Mouse (Mus musculus) adrenal gland (tissue): ENCODE data around the gene Pcsk7.

ENCODE experiments used
- intact Hi-C: fragments of 180-260 bp; cut with DNase I; formaldehyde crosslinking; loops from one replicate; pipeline ENCODE4 v1.15.1; 2025

The Pcsk7 gene

GRCm38 (mm10) chr9:45938088-45938487 is 31.8 kb downstream of the Pcsk7 start:
- intact Hi-C loops: no loop called here

GRCm38 (mm10) chr9:45938952-45939637 is 32.8 kb downstream of the Pcsk7 start:
- intact Hi-C loops: no loop called here

GRCm38 (mm10) chr9:45939794-45940193 is 33.5 kb downstream of the Pcsk7 start:
- intact Hi-C loops: no loop called here

- intact Hi-C loops: no loop called here
Observed at GRCm38 (mm10) chr9:45941329-45941888, 35.1 kb downstream of the Pcsk7 start.

DNA sequence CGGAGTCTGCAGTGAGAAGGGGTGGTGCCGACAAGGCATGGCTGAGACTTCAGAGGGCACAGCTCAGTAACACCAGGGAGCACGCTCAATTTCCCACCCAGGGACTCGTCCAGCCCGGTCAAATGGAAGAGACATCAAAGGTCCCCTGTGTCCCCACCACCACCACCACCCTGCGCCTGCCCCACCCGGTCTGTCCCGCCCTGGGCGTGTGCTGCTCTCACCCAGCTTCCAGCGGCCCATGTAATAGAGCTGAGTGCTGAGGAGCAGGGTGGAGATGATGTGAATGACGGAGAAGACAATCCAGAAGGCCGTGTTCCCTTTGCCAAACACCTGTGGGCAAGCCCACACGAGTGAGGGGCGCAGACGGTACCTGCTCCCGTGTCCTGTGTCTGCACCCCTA is 36.2 kb downstream of the Pcsk7 start:
- intact Hi-C loops: no loop called here

DNA sequence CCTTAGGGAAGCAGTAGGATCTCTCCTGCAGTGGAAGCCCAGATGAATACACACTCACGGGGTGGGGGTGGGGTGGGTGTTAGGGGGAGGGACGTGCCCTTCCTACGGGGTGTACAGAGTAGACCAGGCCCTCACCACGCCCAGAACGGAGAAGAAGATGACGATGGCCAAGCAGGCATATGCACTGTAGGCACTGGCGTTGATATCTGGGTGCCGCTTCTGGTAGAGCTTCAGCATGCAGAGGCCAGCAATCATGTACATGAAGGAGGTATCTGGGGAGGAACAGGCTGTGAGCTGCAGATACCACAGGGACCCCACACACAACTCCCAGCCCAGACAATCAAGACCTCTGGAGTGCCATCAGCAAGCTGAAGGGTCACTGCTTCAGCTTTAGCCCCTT is 36.6 kb downstream of the Pcsk7 start:
- intact Hi-C loops: no loop called here

DNA sequence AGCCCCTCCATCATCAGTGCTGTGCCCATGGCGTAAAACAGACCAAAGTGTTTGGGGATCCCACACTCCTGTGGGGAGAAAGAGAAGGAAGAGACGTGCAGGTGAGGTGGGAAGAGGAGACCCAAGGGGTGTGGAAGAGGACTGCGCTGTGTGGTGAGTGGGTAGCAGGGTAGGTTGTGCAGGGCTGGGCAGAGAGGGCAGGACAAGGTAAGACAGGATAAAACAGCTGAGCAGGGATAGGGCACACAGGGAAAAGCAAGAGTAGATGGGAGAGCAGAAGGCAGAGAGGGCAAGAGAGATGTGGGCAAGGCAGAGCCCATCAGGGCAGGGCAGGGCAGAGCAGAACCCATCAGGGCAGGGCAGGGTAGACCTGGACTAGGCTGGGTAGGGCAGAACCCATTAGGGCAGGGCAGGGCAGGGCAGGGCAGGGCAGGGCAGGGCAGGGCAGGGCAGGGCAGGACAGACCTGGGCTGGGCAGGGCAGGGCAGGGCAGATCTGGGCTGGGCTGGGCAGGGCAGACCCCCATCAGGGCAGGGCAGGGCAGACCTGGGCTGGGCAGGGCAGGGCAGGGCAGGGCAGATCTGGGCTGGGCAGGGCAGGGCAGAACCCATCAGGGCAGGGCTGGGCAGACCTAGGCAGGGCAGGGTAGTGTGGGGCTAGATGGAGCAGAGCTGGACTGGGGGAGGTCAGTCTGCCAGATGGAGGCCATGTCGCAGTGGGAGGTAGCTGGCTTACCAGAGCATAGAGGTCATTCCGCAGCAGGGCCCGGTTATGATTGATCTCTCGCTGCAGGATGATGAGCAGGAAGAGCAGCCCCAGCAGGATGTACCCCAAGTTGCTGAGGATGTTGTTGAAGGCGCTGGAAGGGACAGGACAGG is 37.6 kb downstream of the Pcsk7 start:
- intact Hi-C loops: no loop called here

DNA sequence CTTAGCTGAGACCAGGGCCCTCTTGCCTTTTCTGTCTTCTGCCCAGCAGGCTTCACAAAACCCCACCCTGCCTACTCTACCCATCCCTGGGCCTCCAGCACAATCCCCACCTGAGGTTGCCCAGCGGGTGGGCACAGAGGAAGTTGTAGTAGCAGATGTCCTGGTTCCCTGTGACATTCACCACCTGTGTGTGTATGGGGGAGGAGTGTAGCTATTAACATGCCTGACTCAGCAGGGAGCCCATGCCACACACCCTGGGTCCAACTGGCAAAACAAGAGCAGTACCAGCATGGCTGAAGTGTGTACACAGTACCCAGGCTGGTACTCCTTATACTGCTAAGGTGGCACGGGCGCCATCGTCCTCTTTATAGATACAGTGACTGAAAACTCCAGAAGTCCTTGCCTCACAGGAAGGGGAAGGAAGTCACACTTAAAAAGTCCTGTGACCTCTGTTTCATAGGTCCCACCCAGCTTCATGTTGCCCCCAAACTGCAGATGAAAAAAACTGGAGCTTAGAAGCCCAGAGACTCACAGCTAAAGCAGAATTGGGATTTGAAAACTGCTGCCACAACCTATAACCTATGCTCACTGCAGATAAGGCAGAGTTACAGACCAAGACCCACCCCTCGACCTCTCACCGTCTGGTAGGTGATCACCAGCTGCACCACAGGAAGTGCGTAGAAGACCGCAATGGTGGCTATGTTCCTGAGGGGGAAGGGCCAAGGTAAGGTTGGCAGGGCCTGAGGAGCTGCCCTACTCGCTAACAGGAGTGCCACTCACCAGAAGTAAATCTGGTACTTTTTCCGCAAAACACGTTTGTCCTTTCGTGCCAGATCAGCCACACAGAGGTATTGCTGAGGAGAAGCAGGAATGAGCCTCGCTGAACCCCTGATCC is 38.5 kb downstream of the Pcsk7 start:
- intact Hi-C loops: no loop called here

DNA sequence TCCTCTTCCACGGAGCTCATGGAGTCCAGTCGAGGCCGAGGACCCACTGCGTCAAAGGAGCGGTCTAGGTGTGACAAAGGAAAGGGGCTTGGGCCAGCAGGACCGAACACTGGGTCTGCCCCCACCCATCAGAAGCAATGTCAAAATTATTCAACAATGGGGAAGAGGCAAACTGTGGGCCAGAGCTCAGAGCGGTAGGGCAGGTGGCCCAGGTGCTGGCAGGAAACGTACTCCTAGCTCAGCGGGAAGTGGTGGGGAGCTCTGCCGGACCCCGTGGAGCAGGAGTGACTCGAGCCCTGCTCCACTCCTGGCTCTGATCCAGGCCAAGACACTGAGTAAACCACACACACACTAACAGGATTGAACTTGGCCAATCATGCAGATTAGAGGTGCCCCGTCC is 39.4 kb downstream of the Pcsk7 start:
- intact Hi-C loops: no loop called here

GRCm38 (mm10) chr9:45946182-45946871 is 40.0 kb downstream of the Pcsk7 start:
- intact Hi-C loops: no loop called here

GRCm38 (mm10) chr9:45946872-45947183 is 40.5 kb downstream of the Pcsk7 start:
- intact Hi-C loops: no loop called here

- intact Hi-C loops: no loop called here
Observed at GRCm38 (mm10) chr9:45952057-45952456, 45.8 kb downstream of the Pcsk7 start.

DNA sequence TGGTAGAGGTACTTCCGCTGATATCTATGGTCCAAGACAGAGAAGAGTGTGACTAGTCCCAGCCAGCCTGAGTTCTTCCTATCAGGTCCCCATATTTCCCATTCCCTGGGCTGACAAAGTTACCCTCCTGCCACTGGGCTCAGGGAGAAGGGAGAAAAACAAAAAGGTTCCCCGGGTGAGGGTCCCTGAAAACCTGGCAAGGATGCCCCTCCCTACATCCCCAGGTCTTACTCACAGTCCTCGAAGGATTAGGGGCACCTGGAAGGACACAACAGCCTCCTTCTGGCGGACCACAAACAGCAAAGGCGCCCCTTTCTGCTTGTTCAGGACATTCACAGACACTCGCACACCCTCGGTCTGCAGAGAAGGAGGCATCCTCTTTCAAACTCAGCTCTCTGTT is 46.6 kb downstream of the Pcsk7 start:
- intact Hi-C loops: no loop called here

GRCm38 (mm10) chr9:45953511-45954293 is 47.4 kb downstream of the Pcsk7 start:
- intact Hi-C loops: no loop called here

DNA sequence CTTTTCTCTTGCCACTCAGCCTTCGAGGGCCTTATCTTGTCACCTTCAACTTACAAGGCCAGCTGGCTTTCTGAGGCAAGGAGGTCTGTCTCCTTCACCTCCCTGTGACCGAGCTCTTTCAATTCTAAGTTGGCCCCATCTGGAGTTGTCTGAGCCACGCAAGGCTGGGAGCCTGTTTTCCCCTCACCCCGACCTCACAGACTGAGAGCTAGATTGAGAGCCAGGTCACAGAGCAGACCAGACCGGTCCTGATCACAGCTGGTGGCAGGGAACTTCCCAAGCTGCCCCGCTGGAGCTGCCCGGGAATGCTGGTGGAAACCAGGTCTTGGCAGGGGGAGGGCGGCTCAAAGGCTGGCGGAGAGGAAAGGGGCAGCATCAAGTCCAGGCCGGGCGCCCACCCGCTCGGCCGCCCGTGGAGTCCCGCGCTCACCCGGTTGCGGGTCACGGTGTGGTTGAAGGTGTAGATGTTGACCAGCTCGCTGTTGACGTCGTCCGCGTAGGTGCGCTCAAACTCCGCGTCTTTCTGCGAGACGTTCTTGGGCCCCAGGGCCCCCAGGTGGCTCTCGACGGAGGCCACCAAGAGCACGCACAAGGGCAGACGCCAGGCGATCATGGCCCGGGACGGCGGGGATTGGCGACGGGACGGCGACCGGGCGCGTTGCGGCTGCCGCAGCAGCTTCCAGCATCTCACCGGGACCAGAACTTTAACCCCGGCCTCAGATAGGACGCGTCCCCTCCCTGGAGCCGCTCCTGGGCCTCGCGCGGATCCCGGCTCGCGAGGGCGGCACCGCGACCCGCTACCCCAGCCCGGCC is 48.2 kb downstream of the Pcsk7 start:
- intact Hi-C loops: no loop called here

DNA sequence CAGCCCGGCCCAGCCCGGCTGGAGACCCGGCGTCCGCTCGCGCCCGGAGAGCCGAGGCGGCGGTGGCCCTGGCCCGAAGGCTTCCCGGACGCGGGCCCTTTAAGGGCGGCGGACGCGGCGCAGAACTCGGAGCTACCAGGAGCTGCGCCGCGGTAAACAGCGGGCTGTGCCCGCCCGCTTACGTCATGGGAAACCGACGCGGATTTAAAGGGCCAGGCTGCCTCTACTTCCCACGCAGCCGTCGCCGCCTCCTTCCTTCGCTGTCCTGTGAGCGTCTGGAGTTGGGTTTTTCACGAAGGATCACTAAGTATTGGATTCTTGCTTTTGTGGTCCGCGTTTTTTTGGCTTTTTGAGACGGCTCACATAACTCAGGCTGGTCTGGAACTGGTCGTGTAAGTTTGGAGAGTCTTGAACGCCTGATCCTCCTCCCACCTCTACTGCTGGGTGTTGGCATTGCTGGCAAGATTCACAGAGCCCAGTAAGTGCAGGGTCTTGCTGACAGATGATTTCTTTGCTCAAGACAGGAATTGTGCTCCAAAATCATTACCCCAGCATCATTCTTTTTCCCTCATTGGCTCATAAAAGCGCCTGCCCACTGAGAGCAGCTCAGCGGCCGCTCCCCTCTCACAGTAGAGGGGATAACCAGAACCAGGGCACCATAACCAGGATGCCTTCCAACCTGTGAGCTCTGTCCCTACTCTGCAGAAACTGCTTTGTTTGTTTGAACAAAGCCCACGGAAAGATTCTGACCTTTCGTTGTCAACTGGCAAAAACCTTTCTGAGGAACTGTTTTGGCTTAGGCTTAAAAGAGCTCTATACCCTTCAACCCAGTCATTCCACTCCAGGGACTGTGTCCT is 49.0 kb downstream of the Pcsk7 start, which contains the start of gene Sidt2:
Sidt2 (minus strand) TSS at position 152 of the 857 bp plus-strand sequence.
- intact Hi-C loops: no loop called here

GRCm38 (mm10) chr9:45958023-45958670 is 51.9 kb downstream of the Pcsk7 start:
- intact Hi-C loops: no loop called here

DNA sequence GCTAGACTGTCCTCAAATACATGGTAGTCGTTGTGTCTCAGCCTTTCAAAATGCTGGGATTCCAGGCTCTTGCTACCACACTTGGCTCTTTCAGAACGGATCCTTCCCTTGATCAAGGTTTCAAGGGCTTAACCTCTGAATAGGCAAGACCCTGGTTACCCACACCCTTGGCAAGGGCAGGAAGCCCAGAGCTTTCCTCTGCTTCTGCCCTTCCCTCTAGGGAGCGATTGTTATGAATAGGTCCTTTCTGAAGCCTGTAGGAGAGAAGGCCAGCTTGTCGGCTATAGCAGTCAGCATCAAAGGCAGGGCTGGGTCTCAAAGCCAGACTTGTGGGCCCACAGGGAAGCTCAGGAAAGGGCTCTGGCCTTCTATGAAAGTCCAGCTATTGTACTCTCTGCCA is 52.6 kb downstream of the Pcsk7 start:
- intact Hi-C loops: no loop called here
